Mouse (Mus musculus) forebrain, embryonic 16.5 days (tissue): ENCODE measurements around the gene Samd4b. TPM values are rescaled to one million over a fixed set of nuclear protein-coding genes. Genes with fewer than 3 reads are reported as not detected.

Experiments
- ATAC-seq: fragments of 200-750 bp; cut with Nextera tagmentation; 2 replicates; pipeline ENCODE4 v1.8.0; 2017; ENCODE audit warnings: mild to moderate bottlenecking, moderate library complexity
- H3K27ac ChIP-seq: fragments of 300-500 bp; sonication (generic); 2 replicates; pipeline ENCODE4 v1.5.1; 2014; ENCODE audit warnings: low read length, control low read depth
- H3K27me3 ChIP-seq: fragments of 300-500 bp; sonication (generic); replicated peaks from 2 replicates; pipeline ENCODE4 v1.6.1; 2014; ENCODE audit warnings: low read length; ENCODE audit not compliant: control insufficient read depth, insufficient read depth
- H3K36me3 ChIP-seq: fragments of 300-500 bp; sonication (generic); 2 replicates; pipeline ENCODE4 v1.6.1; 2014; ENCODE audit not compliant: control insufficient read depth, insufficient read depth
- H3K4me1 ChIP-seq: fragments of 300-500 bp; sonication (generic); replicated peaks from 2 replicates; pipeline ENCODE4 v1.6.1; 2014; ENCODE audit warnings: low read length; ENCODE audit not compliant: control insufficient read depth, insufficient read depth
- H3K4me2 ChIP-seq: fragments of 300-500 bp; sonication (generic); 2 replicates; pipeline ENCODE4 v1.6.1; 2014; ENCODE audit warnings: mild to moderate bottlenecking, low read length, control low read depth
- H3K4me3 ChIP-seq: fragments of 300-500 bp; sonication (generic); replicated peaks from 2 replicates; pipeline ENCODE4 v1.5.1; 2014; ENCODE audit warnings: mild to moderate bottlenecking, low read length, control low read depth
- H3K9ac ChIP-seq: fragments of 300-500 bp; sonication (generic); replicated peaks from 2 replicates; pipeline ENCODE4 v1.6.1; 2014; ENCODE audit warnings: low read depth, low read length, control low read depth
- H3K9me3 ChIP-seq: fragments of 300-500 bp; sonication (generic); 2 replicates; pipeline ENCODE4 v1.6.1; 2016; ENCODE audit warnings: low read length; ENCODE audit not compliant: control insufficient read depth
- WGBS: fragments of 180-500 bp; shearing (Covaris S2); extraction: QIAGEN DNeasy Blood & Tissue Kit; methylation state at CpG from one replicate; pipeline ENCODE4 v1.1.7; 2014; 5-methylcytosine and 5-hydroxymethylcytosine counted together
- microRNA-seq: library from miRNA; unstranded; fragments of <30 nt; microRNA quantifications from one replicate; pipeline ENCODE4, GENCODE M21; 2017
- polyA plus RNA-seq: library from polyadenylated mRNA; unstranded; fragments of >200 nt; fragmentation: Nextera tagmentation; extraction: Ambion mirVana; gene quantifications from 2 replicates; pipeline ENCODE4 v1.2.1, GENCODE M21; 2015

Gene Samd4b
- polyA plus RNA-seq, 1 experiment from 2014 or later, result 25.3 TPM

DNA sequence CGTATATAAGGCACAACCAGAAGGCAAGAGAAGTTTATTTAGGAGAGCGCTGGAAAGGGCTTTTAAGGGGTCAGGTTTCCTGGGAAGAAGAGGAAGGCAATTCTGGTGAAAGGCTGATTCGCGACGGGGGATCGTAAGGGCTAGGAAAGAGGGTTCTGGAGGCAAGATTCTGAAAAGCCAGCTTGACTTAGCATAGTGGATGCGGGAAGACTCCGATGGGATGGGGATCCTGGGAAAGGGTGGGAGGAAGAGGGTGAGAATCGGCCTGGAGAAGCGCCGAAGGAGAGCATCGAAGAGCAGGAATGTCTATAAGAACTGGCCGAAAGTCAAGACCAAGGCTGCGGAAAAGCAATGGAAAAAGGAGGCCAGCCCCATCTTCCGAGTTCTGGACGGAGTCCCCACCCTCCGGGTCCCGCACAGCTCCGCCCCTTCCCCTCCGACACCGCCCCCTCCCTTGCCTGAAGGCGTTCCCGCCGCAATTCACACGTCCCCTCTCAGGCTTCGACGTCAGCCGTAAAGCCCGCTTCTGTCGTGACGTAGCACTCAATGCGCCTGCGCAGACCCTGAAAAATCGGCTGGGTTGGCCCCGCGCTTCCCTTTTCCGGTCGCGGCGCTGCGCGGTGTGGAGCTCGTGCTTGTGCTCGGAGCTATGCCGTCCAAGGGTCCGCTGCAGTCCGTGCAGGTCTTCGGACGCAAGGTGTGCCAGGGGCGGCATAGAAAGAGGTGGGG, 247.6 kb downstream of the Samd4b start, which contains the start of gene Rps16:
Rps16 (plus strand) TSS at position 498 of the 729 bp plus-strand sequence.
- peak within 1 kb of the TSS; percentile 86 for H3K4me3 ChIP-seq
- peak within 1 kb of the TSS; percentile 94 for H3K9ac ChIP-seq
- no peaks in the 10 kb centered on the region for H3K27me3 ChIP-seq
- WGBS, result under 1% methylated on average over 50 of the region's 50 CpGs
- peaks cover 11% of the 10 kb centered on the region for H3K36me3 ChIP-seq
- peak; percentile 95 for ATAC-seq
- H3K4me1 ChIP-seq, result peaks cover 15% of the 10 kb centered on the region
- no peaks in the 10 kb centered on the region for H3K9me3 ChIP-seq
- peak within 1 kb of the TSS; percentile 91 for H3K27ac ChIP-seq
- peak within 1 kb of the TSS; percentile 86 for H3K4me2 ChIP-seq

Small RNA genes lying within 50 kb of the gene (microRNA-seq; reads per million reads assigned to microRNA genes)
- gene Mir7049, result not detected

Other genes starting within 250 kb of the Samd4b start
- gene Rps16, start 247.5 kb downstream of the Samd4b start, polyA plus RNA-seq, result 464 and 494 TPM in 2 replicates
- gene Plekhg2, start 225.5 kb downstream of the Samd4b start, polyA plus RNA-seq, result 40.7 and 50.8 TPM in 2 replicates
- gene Zfp36, start 217.9 kb downstream of the Samd4b start, polyA plus RNA-seq, result 6.5 and 6.7 TPM in 2 replicates
- 39.9 and 40.2 TPM in 2 replicates for gene Med29, start 205.4 kb downstream of the Samd4b start, polyA plus RNA-seq
- gene Paf1, start 205.2 kb downstream of the Samd4b start, polyA plus RNA-seq, result 107 and 111 TPM in 2 replicates
- 1.7 and 2.2 TPM in 2 replicates for gene Gmfg, start 160.7 kb downstream of the Samd4b start, polyA plus RNA-seq
- 9.1 and 10.6 TPM in 2 replicates for gene Lrfn1, start 146.2 kb downstream of the Samd4b start, polyA plus RNA-seq
- not detected in 2 replicates for gene Ifnl2, start 87.7 kb downstream of the Samd4b start, polyA plus RNA-seq
- not detected in 2 replicates for gene Ifnl3, start 75.3 kb downstream of the Samd4b start, polyA plus RNA-seq
- gene Sycn, start 57.3 kb downstream of the Samd4b start, polyA plus RNA-seq, result not detected in 2 replicates
- gene Nccrp1, start 50.9 kb downstream of the Samd4b start, polyA plus RNA-seq, result not detected in 2 replicates
- 25.5 and 26.7 TPM in 2 replicates for gene Pak4, start within 50 bp of the Samd4b start, polyA plus RNA-seq
- not detected in 2 replicates for gene Acp7, start 33.2 kb upstream of the Samd4b start, polyA plus RNA-seq
- 6.3 and 11.1 TPM in 2 replicates for gene Fbxo27, start 94.7 kb upstream of the Samd4b start, polyA plus RNA-seq
- 3.3 and 4.2 TPM in 2 replicates for gene Fbxo17, start 118.7 kb upstream of the Samd4b start, polyA plus RNA-seq
- gene Mrps12, start 143.7 kb upstream of the Samd4b start, polyA plus RNA-seq, result 105 and 111 TPM in 2 replicates
- 16.9 and 17.2 TPM in 2 replicates for gene Sars2, start 143.8 kb upstream of the Samd4b start, polyA plus RNA-seq
- not detected in 2 replicates for gene Ccer2, start 158.0 kb upstream of the Samd4b start, polyA plus RNA-seq
- 107 and 122 TPM in 2 replicates for gene Sirt2, start 168.6 kb upstream of the Samd4b start, polyA plus RNA-seq
- 58.8 and 62.1 TPM in 2 replicates for gene Nfkbib, start 169.4 kb upstream of the Samd4b start, polyA plus RNA-seq
- 1.2 and 1.3 TPM in 2 replicates for gene Rinl, start 190.8 kb upstream of the Samd4b start, polyA plus RNA-seq
- 185 and 203 TPM in 2 replicates for gene Hnrnpl, start 210.4 kb upstream of the Samd4b start, polyA plus RNA-seq
- 87.1 and 97.7 TPM in 2 replicates for gene Ech1, start 227.1 kb upstream of the Samd4b start, polyA plus RNA-seq
- 5.2 and 5.7 TPM in 2 replicates for gene Lgals4, start 235.7 kb upstream of the Samd4b start, polyA plus RNA-seq